Mouse (Mus musculus): ENCODE results near the gene H2-Ob. TPM values are rescaled to one million over a fixed set of nuclear protein-coding genes. Genes with fewer than 3 reads are reported as not detected.

H2-Ob gene
- polyA plus RNA-seq, 1 experiment from 2014 or later, result 0.24 TPM

GRCm38 (mm10) chr17:34270940-34271339 lies 32.2 kb downstream of the H2-Ob start:
- Histone ChIP-seq H3K4me1 (ENCODE audit: control insufficient read depth, insufficient read depth, low read length) (no peaks in the 10 kb centered on the region), H3K9ac (ENCODE audit: low read length) (no peak overlapping the region), H3K4me3 (ENCODE audit: low read length) (no peak overlapping the region), H3K27me3 (ENCODE audit: control insufficient read depth, insufficient read depth, low read length) (no peaks in the 10 kb centered on the region), H3K27ac (ENCODE audit: low read length) (no peak overlapping the region), H3K4me2 (ENCODE audit: low read depth, low read length) (no peak overlapping the region), H3K9me3 (replicated peaks; ENCODE audit: control insufficient read depth, low read length) (no peaks in the 10 kb centered on the region), H3K36me3 (ENCODE audit: control insufficient read depth, insufficient read depth) (no peaks in the 10 kb centered on the region)
- WGBS, result 68% methylated on average over 2 of the region's 2 CpGs
- ATAC-seq (replicated peaks; ENCODE audit: extremely low read depth, insufficient read depth, low FRiP score), result no peak

GRCm38 (mm10) chr17:34272102-34272501 lies 33.4 kb downstream of the H2-Ob start:
- WGBS, result 82% methylated on average over 1 of the region's 1 CpGs

GRCm38 (mm10) chr17:34280499-34281038 lies 41.9 kb downstream of the H2-Ob start:
- Histone ChIP-seq H3K9me3 (replicated peaks; ENCODE audit: control insufficient read depth, low read length) (peaks cover 2% of the 10 kb centered on the region; the same call in 1 of the 2 replicates), H3K4me3 (ENCODE audit: low read length) (no peak overlapping the region), H3K27ac (ENCODE audit: low read length) (no peak overlapping the region), H3K36me3 (ENCODE audit: control insufficient read depth, insufficient read depth) (no peaks in the 10 kb centered on the region), H3K4me2 (ENCODE audit: low read depth, low read length) (no peak overlapping the region), H3K4me1 (ENCODE audit: control insufficient read depth, insufficient read depth, low read length) (no peaks in the 10 kb centered on the region), H3K27me3 (ENCODE audit: control insufficient read depth, insufficient read depth, low read length) (no peaks in the 10 kb centered on the region), H3K9ac (ENCODE audit: low read length) (no peak overlapping the region)
- ATAC-seq (replicated peaks; ENCODE audit: extremely low read depth, insufficient read depth, low FRiP score), result no peak
- WGBS, result 63% methylated on average over 1 of the region's 1 CpGs

More at GRCm38 (mm10) chr17:34272102-34272501, 33.4 kb downstream of the H2-Ob start:
- H3K9me3 ChIP-seq (replicated peaks; ENCODE audit: control insufficient read depth, low read length), result peaks cover 2% of the 10 kb centered on the region; the same call in 1 of the 2 replicates
- H3K4me3 ChIP-seq (ENCODE audit: low read length), result no peak overlapping the region
- no peak overlapping the region for H3K4me2 ChIP-seq (ENCODE audit: low read depth, low read length)
- H3K9ac ChIP-seq (ENCODE audit: low read length), result no peak overlapping the region
- H3K36me3 ChIP-seq (ENCODE audit: control insufficient read depth, insufficient read depth), result no peaks in the 10 kb centered on the region
- H3K27me3 ChIP-seq (ENCODE audit: control insufficient read depth, insufficient read depth, low read length), result no peaks in the 10 kb centered on the region
- H3K4me1 ChIP-seq (ENCODE audit: control insufficient read depth, insufficient read depth, low read length), result no peaks in the 10 kb centered on the region
- ATAC-seq (replicated peaks; ENCODE audit: extremely low read depth, insufficient read depth, low FRiP score), result no peak
- no peak overlapping the region for H3K27ac ChIP-seq (ENCODE audit: low read length)

- no peaks in the 10 kb centered on the region; the same call in 1 of the 2 replicates for H3K9me3 ChIP-seq (replicated peaks; ENCODE audit: control insufficient read depth, low read length)
- no peak overlapping the region for H3K4me2 ChIP-seq (ENCODE audit: low read depth, low read length)
- no peak for ATAC-seq (replicated peaks; ENCODE audit: extremely low read depth, insufficient read depth, low FRiP score)
- H3K4me1 ChIP-seq (ENCODE audit: control insufficient read depth, insufficient read depth, low read length), result no peaks in the 10 kb centered on the region
- H3K36me3 ChIP-seq (ENCODE audit: control insufficient read depth, insufficient read depth), result no peaks in the 10 kb centered on the region
- no peaks in the 10 kb centered on the region for H3K27me3 ChIP-seq (ENCODE audit: control insufficient read depth, insufficient read depth, low read length)
- 47% methylated on average over 1 of the region's 1 CpGs for WGBS
- no peak overlapping the region for H3K4me3 ChIP-seq (ENCODE audit: low read length)
- no peak overlapping the region for H3K9ac ChIP-seq (ENCODE audit: low read length)
- no peak overlapping the region for H3K27ac ChIP-seq (ENCODE audit: low read length)
These were observed 43.1 kb downstream of the H2-Ob start for GRCm38 (mm10) chr17:34281836-34282235.

- no peaks in the 10 kb centered on the region for H3K27me3 ChIP-seq (ENCODE audit: control insufficient read depth, insufficient read depth, low read length)
- ATAC-seq (replicated peaks; ENCODE audit: extremely low read depth, insufficient read depth, low FRiP score), result no peak
- WGBS, result 69% methylated on average over 4 of the region's 4 CpGs
- H3K36me3 ChIP-seq (ENCODE audit: control insufficient read depth, insufficient read depth), result no peaks in the 10 kb centered on the region
- H3K9ac ChIP-seq (ENCODE audit: low read length), result no peak overlapping the region
- no peak overlapping the region for H3K4me3 ChIP-seq (ENCODE audit: low read length)
- no peaks in the 10 kb centered on the region for H3K9me3 ChIP-seq (replicated peaks; ENCODE audit: control insufficient read depth, low read length)
- H3K4me2 ChIP-seq (ENCODE audit: low read depth, low read length), result no peak overlapping the region
- no peaks in the 10 kb centered on the region for H3K4me1 ChIP-seq (ENCODE audit: control insufficient read depth, insufficient read depth, low read length)
- H3K27ac ChIP-seq (ENCODE audit: low read length), result no peak overlapping the region
These were observed 46.7 kb downstream of the H2-Ob start for GRCm38 (mm10) chr17:34285371-34285770.

GRCm38 (mm10) chr17:34285848-34286247 lies 47.1 kb downstream of the H2-Ob start:
- H3K27me3 ChIP-seq (ENCODE audit: control insufficient read depth, insufficient read depth, low read length), result no peaks in the 10 kb centered on the region
- H3K27ac ChIP-seq (ENCODE audit: low read length), result no peak overlapping the region
- ATAC-seq (replicated peaks; ENCODE audit: extremely low read depth, insufficient read depth, low FRiP score), result no peak
- H3K9me3 ChIP-seq (replicated peaks; ENCODE audit: control insufficient read depth, low read length), result no peaks in the 10 kb centered on the region
- no peak overlapping the region for H3K4me3 ChIP-seq (ENCODE audit: low read length)
- no peak overlapping the region for H3K9ac ChIP-seq (ENCODE audit: low read length)
- WGBS, result 28% methylated on average over 4 of the region's 4 CpGs
- H3K36me3 ChIP-seq (ENCODE audit: control insufficient read depth, insufficient read depth), result no peaks in the 10 kb centered on the region
- no peaks in the 10 kb centered on the region for H3K4me1 ChIP-seq (ENCODE audit: control insufficient read depth, insufficient read depth, low read length)
- H3K4me2 ChIP-seq (ENCODE audit: low read depth, low read length), result no peak overlapping the region

GRCm38 (mm10) chr17:34286501-34286900 lies 47.8 kb downstream of the H2-Ob start:
- WGBS, result 56% methylated on average over 5 of the region's 5 CpGs
- Histone ChIP-seq H3K4me2 (ENCODE audit: low read depth, low read length) (no peak overlapping the region), H3K27me3 (ENCODE audit: control insufficient read depth, insufficient read depth, low read length) (no peaks in the 10 kb centered on the region), H3K27ac (ENCODE audit: low read length) (no peak overlapping the region), H3K36me3 (ENCODE audit: control insufficient read depth, insufficient read depth) (no peaks in the 10 kb centered on the region), H3K9me3 (replicated peaks; ENCODE audit: control insufficient read depth, low read length) (no peaks in the 10 kb centered on the region), H3K4me1 (ENCODE audit: control insufficient read depth, insufficient read depth, low read length) (no peaks in the 10 kb centered on the region), H3K9ac (ENCODE audit: low read length) (no peak overlapping the region), H3K4me3 (ENCODE audit: low read length) (no peak overlapping the region)
- ATAC-seq (replicated peaks; ENCODE audit: extremely low read depth, insufficient read depth, low FRiP score), result no peak

- Histone ChIP-seq H3K4me3 (ENCODE audit: low read length) (no peak overlapping the region), H3K9me3 (replicated peaks; ENCODE audit: control insufficient read depth, low read length) (no peaks in the 10 kb centered on the region), H3K27ac (ENCODE audit: low read length) (no peak overlapping the region), H3K4me2 (ENCODE audit: low read depth, low read length) (no peak overlapping the region), H3K9ac (ENCODE audit: low read length) (no peak overlapping the region), H3K36me3 (ENCODE audit: control insufficient read depth, insufficient read depth) (no peaks in the 10 kb centered on the region), H3K27me3 (ENCODE audit: control insufficient read depth, insufficient read depth, low read length) (no peaks in the 10 kb centered on the region), H3K4me1 (ENCODE audit: control insufficient read depth, insufficient read depth, low read length) (no peaks in the 10 kb centered on the region)
- WGBS, result 54% methylated on average over 6 of the region's 6 CpGs
- no peak for ATAC-seq (replicated peaks; ENCODE audit: extremely low read depth, insufficient read depth, low FRiP score)
These were observed 48.3 kb downstream of the H2-Ob start for GRCm38 (mm10) chr17:34286999-34287398.

GRCm38 (mm10) chr17:34287648-34288047 lies 48.9 kb downstream of the H2-Ob start, which contains the start of gene H2-Aa:
H2-Aa (minus strand) TSS chr17:34287823.
- Histone ChIP-seq H3K9ac (ENCODE audit: low read length) (no peak within 1 kb of the TSS), H3K4me3 (ENCODE audit: low read length) (no peak within 1 kb of the TSS; the same call in 1 of the 2 replicates), H3K27me3 (ENCODE audit: control insufficient read depth, insufficient read depth, low read length) (no peaks in the 10 kb centered on the region), H3K4me1 (ENCODE audit: control insufficient read depth, insufficient read depth, low read length) (no peaks in the 10 kb centered on the region), H3K36me3 (ENCODE audit: control insufficient read depth, insufficient read depth) (no peaks in the 10 kb centered on the region), H3K9me3 (replicated peaks; ENCODE audit: control insufficient read depth, low read length) (no peaks in the 10 kb centered on the region), H3K4me2 (ENCODE audit: low read depth, low read length) (no peak within 1 kb of the TSS), H3K27ac (ENCODE audit: low read length) (no peak within 1 kb of the TSS)
- 13% methylated on average over 8 of the region's 8 CpGs for WGBS
- ATAC-seq (replicated peaks; ENCODE audit: extremely low read depth, insufficient read depth, low FRiP score), result peak; percentile 81
